Mouse (Mus musculus) limb, embryonic 14.5 days (tissue): Measurements from ENCODE around the gene Ctnnbip1. TPM values are rescaled to one million over a fixed set of nuclear protein-coding genes. Genes with fewer than 3 reads are reported as not detected.

Experiments
- ATAC-seq: fragments of 200-750 bp; cut with Nextera tagmentation; 2 replicates; pipeline ENCODE4 v1.8.0; 2017; ENCODE audit warnings: low read depth, moderate number of reproducible peaks, moderate TSS enrichment; ENCODE audit not compliant: low FRiP score
- DNase-seq: peaks from one replicate; pipeline ENCODE4 v3.0.0-alpha.2; 2015; ENCODE audit warnings: low spot score
- H3K27ac ChIP-seq: fragments of 300-500 bp; sonication (generic); replicated peaks from 2 replicates; pipeline ENCODE4 v1.5.1; 2014; ENCODE audit warnings: low read depth, mild to moderate bottlenecking, low read length, moderate library complexity, mixed read lengths
- H3K27me3 ChIP-seq: fragments of 300-500 bp; sonication (generic); 2 replicates; pipeline ENCODE4 v1.6.1; 2014; ENCODE audit warnings: low read length, mixed read lengths; ENCODE audit not compliant: control insufficient read depth, insufficient read depth
- H3K36me3 ChIP-seq: fragments of 300-500 bp; sonication (generic); 2 replicates; pipeline ENCODE4 v1.6.1; 2014; ENCODE audit warnings: mild to moderate bottlenecking, low read length, moderate library complexity, mixed read lengths; ENCODE audit not compliant: control insufficient read depth, insufficient read depth
- H3K4me1 ChIP-seq: fragments of 300-500 bp; sonication (generic); 2 replicates; pipeline ENCODE4 v1.6.1; 2014; ENCODE audit warnings: antibody characterized with exemption, low read length, mixed read lengths; ENCODE audit not compliant: control insufficient read depth, insufficient read depth
- H3K4me2 ChIP-seq: fragments of 300-500 bp; sonication (generic); replicated peaks from 2 replicates; pipeline ENCODE4 v1.6.1; 2014; ENCODE audit warnings: low read depth, mild to moderate bottlenecking, low read length, moderate library complexity; ENCODE audit not compliant: severe bottlenecking
- H3K4me3 ChIP-seq: fragments of 300-500 bp; sonication (generic); replicated peaks from 2 replicates; pipeline ENCODE4 v1.5.1; 2014; ENCODE audit warnings: low read length
- H3K9ac ChIP-seq: fragments of 300-500 bp; sonication (generic); 2 replicates; pipeline ENCODE4 v1.6.1; 2014; ENCODE audit warnings: mild to moderate bottlenecking, low read depth, low read length, moderate library complexity; ENCODE audit not compliant: severe bottlenecking
- H3K9me3 ChIP-seq: fragments of 300-500 bp; sonication (generic); 2 replicates; pipeline ENCODE4 v1.6.1; 2016; ENCODE audit warnings: low read length; ENCODE audit not compliant: control insufficient read depth
- POLR2A ChIP-seq: fragments of 200-500 bp; IDR thresholded peaks from 2 replicates; pipeline ENCODE4 v1.8.0; 2012; ENCODE audit warnings: inconsistent platforms, mild to moderate bottlenecking, moderate library complexity, borderline replicate concordance; ENCODE audit not compliant: insufficient read depth, insufficient read length; ENCODE audit errors: extremely low read depth
- WGBS: fragments of 180-500 bp; shearing (Covaris S2); extraction: QIAGEN DNeasy Blood & Tissue Kit; methylation state at CpG from one replicate; pipeline ENCODE4 v1.1.7; 2014; 5-methylcytosine and 5-hydroxymethylcytosine counted together
- polyA plus RNA-seq, 2 experiments: library from polyadenylated mRNA; depleted of rRNA in 1 of 2; stranded (reverse) in 1 of 2; unstranded in 1 of 2; fragments of >200 nt; fragmentation: Nextera tagmentation in 1 of 2; extraction: Ambion mirVana in 1 of 2; gene quantifications; 2 replicates each; pipeline versions ENCODE4 v1.2.1 to v1.2.3; 2012 to 2014

The Ctnnbip1 gene
- polyA plus RNA-seq, 2 experiments, result 39.3 to 73.6 TPM

DNA sequence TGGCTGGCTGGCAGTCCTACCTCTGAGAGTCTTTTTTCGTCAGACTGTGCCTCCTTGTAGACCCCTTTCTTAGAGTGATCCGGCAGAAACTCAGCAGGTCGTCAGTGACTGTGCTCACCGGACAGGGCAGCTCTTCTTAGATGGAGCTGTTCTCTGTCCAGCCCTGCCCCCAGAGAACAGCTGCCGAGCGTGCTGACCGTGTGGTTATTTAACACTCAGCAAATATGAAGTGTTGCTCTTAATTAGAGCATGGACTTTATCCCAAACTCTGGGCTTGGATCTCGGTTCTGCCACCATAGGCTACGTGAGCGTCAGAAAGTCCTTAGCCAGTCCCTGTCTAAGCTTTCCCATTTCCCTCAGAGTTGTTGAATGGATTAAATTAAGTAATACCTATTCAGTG lies 3.2 kb downstream of the Ctnnbip1 start:
- Histone ChIP-seq H3K36me3 (no peaks in the 10 kb centered on the region; the same call in 1 of the 2 replicates), H3K9ac (no peak overlapping the region; the same call in 1 of the 2 replicates), H3K4me3 (no peak overlapping the region), H3K27ac (no peak overlapping the region), H3K27me3 (no peaks in the 10 kb centered on the region), H3K9me3 (no peaks in the 10 kb centered on the region), H3K4me1 (peaks cover 17% of the 10 kb centered on the region), H3K4me2 (no peak overlapping the region)
- ATAC-seq, result no peak
- TF ChIP-seq POLR2A, result no peak
- no peak for DNase-seq
- WGBS, result 76% methylated on average over 10 of the region's 10 CpGs

DNA sequence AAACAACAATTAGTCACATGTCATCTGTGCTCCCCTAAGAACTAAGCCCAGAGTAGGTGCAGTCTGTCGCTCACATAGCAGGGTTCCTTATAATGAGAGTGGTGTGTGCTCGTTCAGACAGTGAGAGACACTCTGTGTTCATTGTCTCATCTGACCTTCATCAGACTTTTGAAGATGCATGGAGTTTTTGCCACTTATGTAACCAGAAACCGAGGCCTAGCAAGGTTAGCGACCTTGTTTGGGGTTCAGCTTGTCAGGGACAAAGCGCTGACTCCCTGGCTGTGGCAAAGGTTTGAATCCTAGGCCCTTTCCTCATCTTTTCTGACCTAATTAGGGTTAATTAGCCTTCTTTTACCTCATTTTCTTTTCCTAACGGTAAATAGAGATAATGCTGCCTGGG lies 5.9 kb downstream of the Ctnnbip1 start:
- no peak overlapping the region for H3K4me2 ChIP-seq
- no peak for TF ChIP-seq POLR2A
- WGBS, result 80% methylated on average over 6 of the region's 6 CpGs

DNA sequence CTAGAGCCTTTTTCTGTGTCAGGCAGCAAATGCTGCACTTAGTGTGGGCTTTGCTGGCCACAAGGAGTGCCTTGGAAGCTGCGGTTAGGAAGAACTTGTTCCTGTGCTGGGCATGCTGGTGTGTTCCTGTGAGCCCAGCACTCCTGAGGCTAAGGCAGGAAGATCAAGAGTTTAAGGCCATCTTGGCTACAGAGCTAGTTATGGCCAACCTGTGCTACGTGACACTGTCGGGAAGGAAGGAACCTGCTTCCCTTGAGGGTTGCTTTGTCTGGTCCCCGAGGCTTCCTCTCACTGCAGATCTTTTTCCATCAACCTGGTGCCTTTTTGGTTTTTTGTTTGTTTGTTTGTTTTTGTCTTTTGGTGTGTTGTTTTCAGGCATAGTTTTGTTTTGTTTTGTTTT lies 7.1 kb downstream of the Ctnnbip1 start:
- Histone ChIP-seq H3K27me3 (no peaks in the 10 kb centered on the region), H3K27ac (no peak overlapping the region), H3K9me3 (no peaks in the 10 kb centered on the region), H3K4me3 (no peak overlapping the region), H3K9ac (no peak overlapping the region), H3K36me3 (no peaks in the 10 kb centered on the region; the same call in 1 of the 2 replicates), H3K4me2 (no peak overlapping the region), H3K4me1 (peaks cover 17% of the 10 kb centered on the region)
- DNase-seq (no peak), ATAC-seq (no peak)
- no peak for TF ChIP-seq POLR2A
- 86% methylated on average over 4 of the region's 4 CpGs for WGBS

More for the DNA sequence above, 5.9 kb downstream of the Ctnnbip1 start:
- ATAC-seq, result no peak
- no peak overlapping the region for H3K4me3 ChIP-seq
- H3K27ac ChIP-seq, result no peak overlapping the region
- H3K9ac ChIP-seq, result no peak overlapping the region
- H3K4me1 ChIP-seq, result peaks cover 23% of the 10 kb centered on the region
- no peaks in the 10 kb centered on the region for H3K27me3 ChIP-seq
- no peaks in the 10 kb centered on the region; the same call in 1 of the 2 replicates for H3K36me3 ChIP-seq
- no peak for DNase-seq
- no peaks in the 10 kb centered on the region for H3K9me3 ChIP-seq

DNA sequence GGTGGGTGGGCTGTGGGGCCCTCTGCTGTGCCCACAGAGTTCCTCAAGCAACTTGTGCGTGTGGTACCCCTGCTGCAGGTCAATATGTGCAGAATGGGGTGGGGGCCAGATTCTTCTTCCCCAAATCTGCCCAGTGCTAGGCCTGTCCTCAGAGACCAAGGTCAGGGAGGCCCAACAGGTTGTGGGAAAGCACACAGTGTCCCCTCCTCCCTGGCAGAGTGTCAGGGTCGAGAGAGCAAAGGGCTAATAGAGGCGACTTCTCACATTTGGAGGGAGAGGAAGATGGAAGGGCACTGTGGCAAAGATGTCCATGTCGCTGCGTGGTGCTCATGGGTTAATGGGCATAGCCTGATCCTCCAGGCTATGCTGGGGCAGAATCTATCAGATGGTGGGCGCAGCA lies 7.8 kb downstream of the Ctnnbip1 start:
- DNase-seq (no peak), ATAC-seq (no peak)
- no peak for TF ChIP-seq POLR2A
- no peaks in the 10 kb centered on the region for H3K9me3 ChIP-seq
- peak overlapping the region; percentile 5; the same call in 1 of the 2 replicates for H3K9ac ChIP-seq
- H3K4me3 ChIP-seq, result no peak overlapping the region
- H3K36me3 ChIP-seq, result no peaks in the 10 kb centered on the region; the same call in 1 of the 2 replicates
- 76% methylated on average over 6 of the region's 6 CpGs for WGBS
- no peaks in the 10 kb centered on the region for H3K27me3 ChIP-seq
- no peak overlapping the region for H3K4me2 ChIP-seq
- H3K4me1 ChIP-seq, result peaks cover 17% of the 10 kb centered on the region
- peak overlapping the region; percentile 44; the same call in 1 of the 2 replicates for H3K27ac ChIP-seq

DNA sequence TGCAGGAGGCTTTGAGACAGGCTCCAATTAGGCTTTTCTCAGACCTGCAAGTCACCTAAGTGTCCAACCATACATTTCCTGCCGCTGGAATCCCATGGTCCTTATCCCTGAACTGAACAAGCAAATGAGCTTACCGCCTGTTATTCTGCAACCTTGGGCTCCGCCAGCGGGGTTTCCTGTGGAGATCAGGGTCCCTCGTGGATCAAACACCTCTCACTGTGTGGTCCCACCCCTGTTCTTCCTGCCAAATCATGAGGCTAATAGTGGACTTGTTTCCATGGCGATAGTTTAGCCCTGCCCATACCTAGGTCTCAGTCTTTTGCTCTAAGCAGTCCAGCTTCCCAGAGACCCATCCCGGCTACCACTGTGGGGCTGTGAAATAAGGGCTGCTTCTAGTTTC lies 8.3 kb downstream of the Ctnnbip1 start:
- Histone ChIP-seq H3K27ac (peak overlapping the region; percentile 44; the same call in 1 of the 2 replicates), H3K36me3 (no peaks in the 10 kb centered on the region; the same call in 1 of the 2 replicates), H3K9ac (0 out of 2 replicates have a peak overlapping the region, but pooled peaks have one; percentile 5), H3K4me3 (no peak overlapping the region), H3K4me2 (no peak overlapping the region), H3K4me1 (peaks cover 17% of the 10 kb centered on the region), H3K27me3 (no peaks in the 10 kb centered on the region), H3K9me3 (no peaks in the 10 kb centered on the region)
- DNase-seq (peak; percentile 63), ATAC-seq (peak; percentile 83)
- no peak for TF ChIP-seq POLR2A
- 17% methylated on average over 7 of the region's 7 CpGs for WGBS
